Mouse (Mus musculus) macrophage (primary cell): Measurements from ENCODE around the gene Efna2. TPM values are rescaled to one million over a fixed set of nuclear protein-coding genes. Genes with fewer than 3 reads are reported as not detected.

Experiments used
- H3K27ac ChIP-seq: fragments of 350-480 bp; formaldehyde crosslinking; 2 replicates; pipeline ENCODE4 v1.9.0; 2021
- H3K36me3 ChIP-seq: fragments of 350-480 bp; formaldehyde crosslinking; 2 replicates; pipeline ENCODE4 v1.9.0; 2021; ENCODE audit errors: inconsistent target
- H3K4me3 ChIP-seq: fragments of 350-480 bp; formaldehyde crosslinking; 2 replicates; pipeline ENCODE4 v1.9.0; 2021; ENCODE audit errors: inconsistent target
- H3K79me2 ChIP-seq: fragments of 350-480 bp; formaldehyde crosslinking; 2 replicates; pipeline ENCODE4 v1.9.0; 2021; ENCODE audit errors: inconsistent target
- WGBS: methylation state at CpG from one replicate; pipeline ENCODE4 v1.1.7; 2026; ENCODE audit warnings: inconsistent platforms; ENCODE audit not compliant: missing documents; 5-methylcytosine and 5-hydroxymethylcytosine counted together
- polyA plus RNA-seq: library from polyadenylated mRNA; stranded (reverse); fragments of 250-400 nt; gene quantifications from 3 replicates; pipeline ENCODE4 v1.2.4, GENCODE M21; 2018; ENCODE audit warnings: inconsistent platforms

Efna2 gene
- polyA plus RNA-seq, 1 experiment from 2014 or later: 0.29 TPM

- peak within 1 kb of the TSS; percentile 93 for H3K27ac ChIP-seq
- WGBS: 1% methylated on average over 40 of the region's 42 CpGs
- H3K79me2 ChIP-seq: peaks cover 71% of the 10 kb centered on the region
- H3K4me3 ChIP-seq: peak within 1 kb of the TSS; percentile 65
- peaks cover 13% of the 10 kb centered on the region for H3K36me3 ChIP-seq
These were observed 31.3 kb upstream of the Efna2 start, which contains the start of gene Midn for GRCm38 (mm10) chr10:80147719-80148601. Midn (plus strand) TSS chr10:80148272.

DNA sequence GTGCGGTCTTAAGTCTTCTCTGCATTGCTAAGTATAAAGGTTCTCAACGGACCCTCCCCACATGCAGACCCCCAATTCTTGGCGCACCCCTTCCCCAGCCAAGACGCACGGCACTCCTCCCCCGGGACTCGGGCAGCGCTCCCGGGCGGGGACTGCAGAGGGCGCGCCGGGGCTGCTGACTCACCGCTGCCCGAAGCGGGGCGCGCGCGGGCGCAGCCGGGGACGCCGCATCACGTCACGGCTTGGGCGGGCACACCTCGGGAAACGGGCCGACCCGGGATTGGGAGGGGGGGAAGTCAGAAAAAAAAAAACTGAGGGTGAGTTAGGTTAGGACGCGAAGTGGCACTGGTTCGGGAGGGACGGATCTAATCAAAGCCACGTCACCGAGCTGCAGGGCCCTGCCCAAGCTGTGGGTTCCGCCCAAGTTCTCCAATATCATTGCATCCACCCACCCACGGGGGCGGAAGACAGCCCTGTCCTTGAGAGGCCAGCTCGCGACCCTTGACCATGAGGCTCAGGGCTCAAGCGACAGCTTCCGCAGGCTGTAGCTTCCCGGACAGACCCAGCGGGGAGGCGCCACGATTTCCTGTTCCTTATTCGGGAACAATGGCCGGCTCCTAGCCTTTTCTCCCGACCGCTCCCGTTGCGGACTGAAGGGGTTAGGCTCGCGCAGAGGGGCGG is 30.5 kb upstream of the Efna2 start:
- H3K4me3 ChIP-seq: peak overlapping the region; percentile 65
- under 1% methylated on average over 32 of the region's 57 CpGs for WGBS
- peak overlapping the region; percentile 93 for H3K27ac ChIP-seq
- peaks cover 71% of the 10 kb centered on the region for H3K79me2 ChIP-seq
- H3K36me3 ChIP-seq: peaks cover 19% of the 10 kb centered on the region

DNA sequence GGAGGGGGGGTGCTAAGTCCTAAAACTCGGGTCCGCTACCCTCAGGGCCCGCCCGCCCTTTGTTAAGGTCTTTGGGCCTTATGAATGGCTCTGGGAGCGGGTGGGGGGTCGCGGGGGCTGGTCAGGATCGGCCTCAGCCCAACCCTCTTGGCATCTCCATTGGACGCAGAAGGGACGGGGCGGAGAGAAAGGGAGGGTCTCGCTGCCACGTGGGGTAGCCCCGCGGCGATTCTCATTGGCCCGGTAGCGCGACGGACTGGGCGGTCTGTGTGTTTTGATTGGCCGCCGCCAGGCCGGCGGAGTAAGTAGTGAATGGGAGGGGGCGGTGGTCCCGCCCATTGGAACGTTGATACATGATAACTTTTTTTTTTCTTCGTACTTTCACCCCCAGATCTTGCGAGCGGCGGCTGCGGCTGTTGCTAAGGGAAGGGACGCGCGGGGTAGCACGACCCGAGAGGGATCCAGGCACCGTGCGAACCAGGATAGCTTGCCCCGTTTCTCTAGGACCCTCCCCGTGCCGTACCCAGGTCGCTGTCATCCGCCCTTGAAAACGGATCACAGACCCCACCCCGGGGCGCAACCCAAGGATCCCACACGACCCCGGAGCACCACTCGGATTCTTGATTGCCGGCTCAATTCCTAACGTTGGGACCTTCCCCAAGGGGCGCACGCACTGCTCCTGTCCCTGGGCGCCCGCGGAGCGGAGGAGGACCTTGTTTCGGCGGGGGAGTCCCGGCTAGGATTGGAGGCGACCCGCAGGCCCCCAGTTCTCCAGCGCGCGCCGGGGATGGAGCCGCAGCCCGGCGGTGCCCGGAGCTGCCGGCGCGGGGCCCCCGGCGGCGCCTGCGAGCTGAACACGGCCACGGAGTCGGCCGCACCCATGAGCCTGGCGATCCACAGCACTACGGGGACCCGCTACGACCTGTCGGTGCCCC is 29.7 kb upstream of the Efna2 start:
- under 1% methylated on average over 81 of the region's 88 CpGs for WGBS
- Histone ChIP-seq H3K4me3 (peak overlapping the region; percentile 65), H3K27ac (peak overlapping the region; percentile 93), H3K79me2 (peaks cover 71% of the 10 kb centered on the region), H3K36me3 (peaks cover 19% of the 10 kb centered on the region)

GRCm38 (mm10) chr10:80150226-80151210 is 28.8 kb upstream of the Efna2 start:
- H3K36me3 ChIP-seq: peaks cover 24% of the 10 kb centered on the region
- WGBS: 1% methylated on average over 54 of the region's 71 CpGs
- peak overlapping the region; percentile 92 for H3K27ac ChIP-seq
- peak overlapping the region; percentile 65 for H3K4me3 ChIP-seq
- peaks cover 71% of the 10 kb centered on the region for H3K79me2 ChIP-seq

GRCm38 (mm10) chr10:80151211-80152034 is 27.9 kb upstream of the Efna2 start:
- Histone ChIP-seq H3K4me3 (peak overlapping the region; percentile 59), H3K27ac (peak overlapping the region; percentile 92), H3K79me2 (peaks cover 69% of the 10 kb centered on the region), H3K36me3 (peaks cover 27% of the 10 kb centered on the region)
- under 1% methylated on average over 25 of the region's 26 CpGs for WGBS

- Histone ChIP-seq H3K27ac (peak overlapping the region; percentile 92), H3K79me2 (peaks cover 73% of the 10 kb centered on the region), H3K4me3 (peak overlapping the region; percentile 59), H3K36me3 (peaks cover 34% of the 10 kb centered on the region)
- 33% methylated on average over 15 of the region's 15 CpGs for WGBS
These were observed 27.0 kb upstream of the Efna2 start for GRCm38 (mm10) chr10:80152071-80152872.

DNA sequence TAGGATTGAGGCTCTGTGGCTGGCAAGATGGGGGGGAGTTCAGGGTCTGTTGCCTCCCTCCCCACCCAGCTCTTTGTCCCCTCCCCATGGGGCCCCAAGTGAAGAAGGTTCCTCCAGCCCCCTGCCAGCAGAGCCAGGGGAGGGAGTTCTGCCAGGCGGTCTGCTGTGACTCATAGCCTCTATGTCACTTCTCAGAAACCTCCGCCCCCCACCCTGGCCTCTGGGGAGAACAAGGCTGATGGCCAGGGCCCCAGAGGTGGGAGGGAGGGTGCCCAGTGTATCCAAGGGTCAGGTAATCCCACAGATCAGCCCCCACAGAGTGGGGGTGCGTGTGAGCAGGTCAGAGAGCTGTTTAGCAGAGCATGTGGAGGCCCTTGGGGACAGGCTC is 26.4 kb upstream of the Efna2 start:
- Histone ChIP-seq H3K27ac (peak overlapping the region; percentile 92), H3K4me3 (no peak overlapping the region; the same call in 1 of the 2 replicates), H3K79me2 (peaks cover 75% of the 10 kb centered on the region), H3K36me3 (peaks cover 37% of the 10 kb centered on the region)
- 48% methylated on average over 3 of the region's 3 CpGs for WGBS

GRCm38 (mm10) chr10:80153713-80154112 is 25.6 kb upstream of the Efna2 start:
- no peak overlapping the region for H3K27ac ChIP-seq
- 95% methylated on average over 18 of the region's 19 CpGs for whole genome bisulfite sequencing
- peaks cover 75% of the 10 kb centered on the region for H3K79me2 ChIP-seq
- H3K36me3 ChIP-seq: peaks cover 37% of the 10 kb centered on the region
- H3K4me3 ChIP-seq: no peak overlapping the region

DNA sequence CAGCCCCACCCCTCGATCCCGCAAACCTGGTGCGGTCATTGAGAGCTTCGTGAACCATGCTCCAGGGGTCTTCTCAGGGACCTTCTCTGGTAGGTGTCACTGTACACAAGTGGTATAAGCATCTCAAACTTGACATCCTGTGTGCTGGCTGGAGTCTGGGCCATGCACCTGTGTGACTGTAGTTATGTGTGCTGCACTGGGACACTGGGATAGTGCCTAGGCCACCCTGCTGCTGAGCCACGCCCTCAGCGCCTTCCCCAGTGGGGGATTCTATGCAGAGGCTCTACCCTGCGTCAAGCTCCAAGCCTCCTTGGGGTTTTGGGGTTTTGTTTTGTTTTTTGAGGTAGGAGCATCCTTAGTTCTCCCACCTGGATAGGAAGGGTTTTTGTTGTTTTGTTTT is 24.9 kb upstream of the Efna2 start:
- 86% methylated on average over 7 of the region's 7 CpGs for WGBS
- peaks cover 37% of the 10 kb centered on the region for H3K36me3 ChIP-seq
- H3K27ac ChIP-seq: no peak overlapping the region
- H3K79me2 ChIP-seq: peaks cover 75% of the 10 kb centered on the region
- no peak overlapping the region for H3K4me3 ChIP-seq

- Histone ChIP-seq H3K27ac (no peak overlapping the region), H3K79me2 (peaks cover 71% of the 10 kb centered on the region), H3K36me3 (peaks cover 37% of the 10 kb centered on the region), H3K4me3 (no peak overlapping the region)
- WGBS: 60% methylated on average over 1 of the region's 1 CpGs
These were observed 24.0 kb upstream of the Efna2 start for GRCm38 (mm10) chr10:80155277-80155676.

GRCm38 (mm10) chr10:80156002-80156751 is 23.1 kb upstream of the Efna2 start:
- Histone ChIP-seq H3K79me2 (peaks cover 62% of the 10 kb centered on the region), H3K27ac (no peak overlapping the region), H3K4me3 (no peak overlapping the region), H3K36me3 (peaks cover 37% of the 10 kb centered on the region)
- WGBS: 88% methylated on average over 29 of the region's 29 CpGs

DNA sequence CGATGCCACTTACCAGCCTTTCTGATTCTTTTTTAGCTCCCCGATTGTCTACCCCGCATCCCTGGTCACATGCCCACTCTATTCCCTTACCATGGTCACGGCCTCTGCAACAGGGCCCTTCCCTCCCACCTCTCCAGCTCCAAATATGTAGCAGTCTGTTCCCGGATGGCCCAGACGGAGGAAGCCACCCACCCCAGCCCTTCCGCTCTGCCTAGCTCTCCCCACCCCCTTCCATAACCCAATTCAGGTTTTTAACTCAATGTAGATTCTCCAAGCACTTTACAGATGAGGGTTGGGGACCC is 22.6 kb upstream of the Efna2 start:
- H3K36me3 ChIP-seq: peaks cover 37% of the 10 kb centered on the region
- 93% methylated on average over 7 of the region's 7 CpGs for WGBS
- H3K4me3 ChIP-seq: no peak overlapping the region
- H3K27ac ChIP-seq: no peak overlapping the region
- H3K79me2 ChIP-seq: peaks cover 57% of the 10 kb centered on the region
